Mouse (Mus musculus): Measurements from ENCODE around the gene Lmo1. TPM values are rescaled to one million over a fixed set of nuclear protein-coding genes. Genes with fewer than 3 reads are reported as not detected.

Lmo1 gene
- polyA plus RNA-seq, 1 experiment from 2014 or later, result 1.8 TPM

GRCm38 (mm10) chr7:109170441-109170820 lies 4.6 kb downstream of the Lmo1 start:
- peaks cover 92% of the 10 kb centered on the region for H3K27me3 ChIP-seq (replicated peaks)
- no peak for ATAC-seq

GRCm38 (mm10) chr7:109169505-109170440 lies 5.2 kb downstream of the Lmo1 start:
- Histone ChIP-seq H3K9ac (no peak overlapping the region), H3K27me3 (replicated peaks) (peaks cover 86% of the 10 kb centered on the region)

More at GRCm38 (mm10) chr7:109170441-109170820, 4.6 kb downstream of the Lmo1 start:
- under 1% methylated on average over 17 of the region's 17 CpGs for WGBS (ENCODE audit: insufficient replicate concordance)
- Histone ChIP-seq H3K4me2 (peak overlapping the region; percentile 70), H3K4me1 (peaks cover 13% of the 10 kb centered on the region; the same call in 1 of the 2 replicates), H3K27ac (no peak overlapping the region), H3K9ac (no peak overlapping the region), H3K9me3 (replicated peaks) (no peaks in the 10 kb centered on the region), H3K36me3 (no peaks in the 10 kb centered on the region), H3K4me3 (peak overlapping the region; percentile 41; the same call in 1 of the 2 replicates)

GRCm38 (mm10) chr7:109168716-109169115 lies 6.3 kb downstream of the Lmo1 start:
- ATAC-seq, result no peak
- H3K4me2 ChIP-seq, result no peak overlapping the region
- H3K9me3 ChIP-seq (replicated peaks), result no peaks in the 10 kb centered on the region
- peaks cover 75% of the 10 kb centered on the region for H3K27me3 ChIP-seq (replicated peaks)
- H3K4me3 ChIP-seq, result no peak overlapping the region
- no peaks in the 10 kb centered on the region for H3K36me3 ChIP-seq
- H3K4me1 ChIP-seq, result 0 out of 2 replicates have a peak, but pooled peaks cover 7% of the 10 kb centered on the region
- no peak overlapping the region for H3K27ac ChIP-seq
- 74% methylated on average over 7 of the region's 7 CpGs for WGBS (ENCODE audit: insufficient replicate concordance)
- H3K9ac ChIP-seq, result no peak overlapping the region

More at GRCm38 (mm10) chr7:109169505-109170440, 5.2 kb downstream of the Lmo1 start:
- Histone ChIP-seq H3K4me3 (peak overlapping the region; percentile 41), H3K4me2 (peak overlapping the region; percentile 70), H3K36me3 (no peaks in the 10 kb centered on the region), H3K9me3 (replicated peaks) (no peaks in the 10 kb centered on the region), H3K4me1 (peaks cover 12% of the 10 kb centered on the region; the same call in 1 of the 2 replicates), H3K27ac (no peak overlapping the region)
- ATAC-seq, result no peak
- WGBS (ENCODE audit: insufficient replicate concordance), result 4% methylated on average over 69 of the region's 72 CpGs

GRCm38 (mm10) chr7:109165931-109166585 lies 8.9 kb downstream of the Lmo1 start:
- 69% methylated on average over 17 of the region's 17 CpGs for WGBS (ENCODE audit: insufficient replicate concordance)
- Histone ChIP-seq H3K9ac (no peak overlapping the region), H3K27me3 (replicated peaks) (peaks cover 49% of the 10 kb centered on the region)

GRCm38 (mm10) chr7:109154331-109154730 lies 20.7 kb downstream of the Lmo1 start:
- 64% methylated on average over 11 of the region's 11 CpGs for WGBS (ENCODE audit: insufficient replicate concordance)
- Histone ChIP-seq H3K9ac (no peak overlapping the region), H3K4me2 (no peak overlapping the region), H3K9me3 (replicated peaks) (no peaks in the 10 kb centered on the region), H3K27ac (no peak overlapping the region), H3K4me1 (no peaks in the 10 kb centered on the region), H3K27me3 (replicated peaks) (0 out of 2 replicates have a peak, but pooled peaks cover 2% of the 10 kb centered on the region), H3K36me3 (no peaks in the 10 kb centered on the region), H3K4me3 (no peak overlapping the region)
- no peak for ATAC-seq

More at GRCm38 (mm10) chr7:109165931-109166585, 8.9 kb downstream of the Lmo1 start:
- Histone ChIP-seq H3K4me1 (0 out of 2 replicates have a peak, but pooled peaks cover 7% of the 10 kb centered on the region), H3K27ac (no peak overlapping the region), H3K9me3 (replicated peaks) (no peaks in the 10 kb centered on the region), H3K4me3 (no peak overlapping the region), H3K36me3 (no peaks in the 10 kb centered on the region), H3K4me2 (no peak overlapping the region)
- ATAC-seq, result no peak

GRCm38 (mm10) chr7:109153538-109153937 lies 21.5 kb downstream of the Lmo1 start:
- H3K27ac ChIP-seq, result no peak overlapping the region

GRCm38 (mm10) chr7:109151088-109151487 lies 23.9 kb downstream of the Lmo1 start:
- 73% methylated on average over 4 of the region's 4 CpGs for WGBS (ENCODE audit: insufficient replicate concordance)
- H3K9me3 ChIP-seq (replicated peaks), result no peaks in the 10 kb centered on the region
- no peaks in the 10 kb centered on the region for H3K36me3 ChIP-seq
- no peak overlapping the region for H3K9ac ChIP-seq
- 0 out of 2 replicates have a peak, but pooled peaks cover 2% of the 10 kb centered on the region for H3K27me3 ChIP-seq (replicated peaks)
- H3K27ac ChIP-seq, result no peak overlapping the region
- no peak for ATAC-seq
- H3K4me1 ChIP-seq, result no peaks in the 10 kb centered on the region
- no peak overlapping the region for H3K4me2 ChIP-seq
- H3K4me3 ChIP-seq, result no peak overlapping the region

More at GRCm38 (mm10) chr7:109153538-109153937, 21.5 kb downstream of the Lmo1 start:
- Histone ChIP-seq H3K9me3 (replicated peaks) (no peaks in the 10 kb centered on the region), H3K4me2 (no peak overlapping the region), H3K36me3 (no peaks in the 10 kb centered on the region), H3K4me3 (no peak overlapping the region), H3K27me3 (replicated peaks) (0 out of 2 replicates have a peak, but pooled peaks cover 2% of the 10 kb centered on the region), H3K9ac (no peak overlapping the region), H3K4me1 (no peaks in the 10 kb centered on the region)
- WGBS (ENCODE audit: insufficient replicate concordance), result 62% methylated on average over 5 of the region's 5 CpGs
- no peak for ATAC-seq

- no peak for ATAC-seq
- H3K4me1 ChIP-seq, result no peaks in the 10 kb centered on the region
- peaks cover 9% of the 10 kb centered on the region; the same call in 1 of the 2 replicates for H3K27me3 ChIP-seq (replicated peaks)
- H3K4me3 ChIP-seq, result no peak overlapping the region
- H3K27ac ChIP-seq, result no peak overlapping the region
- no peak overlapping the region for H3K9ac ChIP-seq
- WGBS (ENCODE audit: insufficient replicate concordance), result 59% methylated on average over 8 of the region's 8 CpGs
- H3K36me3 ChIP-seq, result no peaks in the 10 kb centered on the region
- H3K4me2 ChIP-seq, result no peak overlapping the region
- no peaks in the 10 kb centered on the region for H3K9me3 ChIP-seq (replicated peaks)
Observed at GRCm38 (mm10) chr7:109145211-109145610, 29.8 kb downstream of the Lmo1 start.

GRCm38 (mm10) chr7:109144705-109145104 lies 30.3 kb downstream of the Lmo1 start:
- ATAC-seq, result no peak
- no peaks in the 10 kb centered on the region for H3K4me1 ChIP-seq
- no peak overlapping the region for H3K4me2 ChIP-seq
- 42% methylated on average over 11 of the region's 11 CpGs for WGBS (ENCODE audit: insufficient replicate concordance)
- H3K27me3 ChIP-seq (replicated peaks), result peaks cover 9% of the 10 kb centered on the region; the same call in 1 of the 2 replicates
- no peaks in the 10 kb centered on the region for H3K9me3 ChIP-seq (replicated peaks)
- no peak overlapping the region for H3K27ac ChIP-seq
- H3K4me3 ChIP-seq, result no peak overlapping the region
- no peak overlapping the region for H3K9ac ChIP-seq
- no peaks in the 10 kb centered on the region for H3K36me3 ChIP-seq

- Histone ChIP-seq H3K27me3 (replicated peaks) (peaks cover 9% of the 10 kb centered on the region; the same call in 1 of the 2 replicates), H3K9me3 (replicated peaks) (no peaks in the 10 kb centered on the region), H3K9ac (no peak overlapping the region), H3K4me2 (no peak overlapping the region), H3K36me3 (no peaks in the 10 kb centered on the region), H3K27ac (no peak overlapping the region), H3K4me1 (peaks cover 7% of the 10 kb centered on the region), H3K4me3 (no peak overlapping the region)
- ATAC-seq, result no peak
- 64% methylated on average over 2 of the region's 2 CpGs for WGBS (ENCODE audit: insufficient replicate concordance)
Observed at GRCm38 (mm10) chr7:109142564-109142963, 32.4 kb downstream of the Lmo1 start.

- H3K4me2 ChIP-seq, result no peak overlapping the region
- H3K9ac ChIP-seq, result no peak overlapping the region
- no peak overlapping the region for H3K4me3 ChIP-seq
- no peaks in the 10 kb centered on the region for H3K9me3 ChIP-seq (replicated peaks)
- ATAC-seq, result no peak
- peaks cover 9% of the 10 kb centered on the region; the same call in 1 of the 2 replicates for H3K27me3 ChIP-seq (replicated peaks)
- H3K27ac ChIP-seq, result no peak overlapping the region
- no peaks in the 10 kb centered on the region for H3K36me3 ChIP-seq
- WGBS (ENCODE audit: insufficient replicate concordance), result 37% methylated on average over 3 of the region's 3 CpGs
- H3K4me1 ChIP-seq, result peaks cover 11% of the 10 kb centered on the region
Observed at GRCm38 (mm10) chr7:109141753-109142152, 33.3 kb downstream of the Lmo1 start.
